Mouse (Mus musculus): ENCODE data around the gene Ifnl3.

- no peak for TF ChIP-seq CTCF (IDR thresholded peaks at IDR 0.05; ENCODE audit: low read depth)
- no peak for TF ChIP-seq EP300 (IDR thresholded peaks at IDR 0.05; ENCODE audit: low read depth)
These were observed 48.5 kb downstream of the Ifnl3 start for GRCm38 (mm10) chr7:28570982-28571682.

Measured in liver, embryonic 14.5 days (tissue).